Mouse (Mus musculus): ENCODE measurements at regions not wholly inside any gene's neighbourhood (a gene's known extent, or its start where the extent isn't known, plus 50 kb on each side); places are given as distances from the start of the nearest gene placed in this dataset.

GRCm38 (mm10) chr3:131698070-131698750 is 133.6 kb downstream of the Papss1 start:
- H3K27me3 ChIP-seq (replicated peaks; ENCODE audit: control insufficient read depth, insufficient read depth, low read length) = no peaks in the 10 kb centered on the region
- 76% methylated on average over 3 of the region's 3 CpGs for WGBS
- H3K36me3 ChIP-seq (ENCODE audit: control insufficient read depth, insufficient read depth, low read length) = no peaks in the 10 kb centered on the region
- no peak overlapping the region for H3K9ac ChIP-seq (ENCODE audit: low read depth, low read length)
- no peaks in the 10 kb centered on the region for H3K4me1 ChIP-seq (ENCODE audit: control insufficient read depth, insufficient read depth, low read length)
- H3K4me3 ChIP-seq (ENCODE audit: low read length) = no peak overlapping the region
- no peak for ATAC-seq
- no peaks in the 10 kb centered on the region for H3K9me3 ChIP-seq (ENCODE audit: control insufficient read depth, low read length)
- H3K4me2 ChIP-seq (ENCODE audit: low read depth, low read length) = no peak overlapping the region
- no peak overlapping the region for H3K27ac ChIP-seq (ENCODE audit: low read length)

GRCm38 (mm10) chr3:131703134-131703533 is 138.6 kb downstream of the Papss1 start:
- no peaks in the 10 kb centered on the region for H3K36me3 ChIP-seq (ENCODE audit: control insufficient read depth, insufficient read depth, low read length)
- H3K4me2 ChIP-seq (ENCODE audit: low read depth, low read length) = no peak overlapping the region
- no peak overlapping the region for H3K4me3 ChIP-seq (ENCODE audit: low read length)
- no peak overlapping the region for H3K27ac ChIP-seq (ENCODE audit: low read length)
- no peak for ATAC-seq
- no peaks in the 10 kb centered on the region for H3K27me3 ChIP-seq (replicated peaks; ENCODE audit: control insufficient read depth, insufficient read depth, low read length)
- H3K9ac ChIP-seq (ENCODE audit: low read depth, low read length) = no peak overlapping the region
- no peaks in the 10 kb centered on the region for H3K4me1 ChIP-seq (ENCODE audit: control insufficient read depth, insufficient read depth, low read length)
- no peaks in the 10 kb centered on the region for H3K9me3 ChIP-seq (ENCODE audit: control insufficient read depth, low read length)

GRCm38 (mm10) chr3:131713532-131713931 is 149.0 kb downstream of the Papss1 start:
- H3K9ac ChIP-seq (ENCODE audit: low read depth, low read length) = no peak overlapping the region
- WGBS = 84% methylated on average over 8 of the region's 8 CpGs
- no peaks in the 10 kb centered on the region for H3K4me1 ChIP-seq (ENCODE audit: control insufficient read depth, insufficient read depth, low read length)
- no peak overlapping the region for H3K4me2 ChIP-seq (ENCODE audit: low read depth, low read length)
- no peak for ATAC-seq
- H3K27ac ChIP-seq (ENCODE audit: low read length) = no peak overlapping the region
- no peaks in the 10 kb centered on the region for H3K27me3 ChIP-seq (replicated peaks; ENCODE audit: control insufficient read depth, insufficient read depth, low read length)
- no peak overlapping the region for H3K4me3 ChIP-seq (ENCODE audit: low read length)
- H3K9me3 ChIP-seq (ENCODE audit: control insufficient read depth, low read length) = no peaks in the 10 kb centered on the region
- H3K36me3 ChIP-seq (ENCODE audit: control insufficient read depth, insufficient read depth, low read length) = no peaks in the 10 kb centered on the region

GRCm38 (mm10) chr3:131718761-131719160 is 154.2 kb downstream of the Papss1 start:
- 70% methylated on average over 8 of the region's 8 CpGs for WGBS
- Histone ChIP-seq H3K4me2 (ENCODE audit: low read depth, low read length) (no peak overlapping the region), H3K4me3 (ENCODE audit: low read length) (no peak overlapping the region), H3K4me1 (ENCODE audit: control insufficient read depth, insufficient read depth, low read length) (no peaks in the 10 kb centered on the region), H3K36me3 (ENCODE audit: control insufficient read depth, insufficient read depth, low read length) (no peaks in the 10 kb centered on the region), H3K27me3 (replicated peaks; ENCODE audit: control insufficient read depth, insufficient read depth, low read length) (no peaks in the 10 kb centered on the region), H3K9me3 (ENCODE audit: control insufficient read depth, low read length) (no peaks in the 10 kb centered on the region), H3K27ac (ENCODE audit: low read length) (no peak overlapping the region), H3K9ac (ENCODE audit: low read depth, low read length) (no peak overlapping the region)
- ATAC-seq = no peak

- Histone ChIP-seq H3K27me3 (replicated peaks; ENCODE audit: control insufficient read depth, insufficient read depth, low read length) (no peaks in the 10 kb centered on the region), H3K4me3 (ENCODE audit: low read length) (no peak overlapping the region), H3K9me3 (ENCODE audit: control insufficient read depth, low read length) (no peaks in the 10 kb centered on the region), H3K27ac (ENCODE audit: low read length) (no peak overlapping the region), H3K36me3 (ENCODE audit: control insufficient read depth, insufficient read depth, low read length) (no peaks in the 10 kb centered on the region), H3K4me2 (ENCODE audit: low read depth, low read length) (no peak overlapping the region), H3K9ac (ENCODE audit: low read depth, low read length) (no peak overlapping the region), H3K4me1 (ENCODE audit: control insufficient read depth, insufficient read depth, low read length) (no peaks in the 10 kb centered on the region)
- 82% methylated on average over 3 of the region's 3 CpGs for WGBS
- no peak for ATAC-seq
Observed at GRCm38 (mm10) chr3:131728618-131729017, 164.1 kb downstream of the Papss1 start.

- WGBS = 71% methylated on average over 6 of the region's 6 CpGs
- no peaks in the 10 kb centered on the region for H3K27me3 ChIP-seq (replicated peaks; ENCODE audit: control insufficient read depth, insufficient read depth, low read length)
- no peaks in the 10 kb centered on the region for H3K9me3 ChIP-seq (ENCODE audit: control insufficient read depth, low read length)
Observed at GRCm38 (mm10) chr3:131734226-131734625, 169.7 kb downstream of the Papss1 start.

GRCm38 (mm10) chr3:131737461-131737860 is 172.9 kb downstream of the Papss1 start:
- peak; percentile 53; the same call in 1 of the 2 replicates for ATAC-seq

More at GRCm38 (mm10) chr3:131734226-131734625, 169.7 kb downstream of the Papss1 start:
- Histone ChIP-seq H3K36me3 (ENCODE audit: control insufficient read depth, insufficient read depth, low read length) (no peaks in the 10 kb centered on the region), H3K27ac (ENCODE audit: low read length) (no peak overlapping the region), H3K9ac (ENCODE audit: low read depth, low read length) (no peak overlapping the region), H3K4me3 (ENCODE audit: low read length) (no peak overlapping the region), H3K4me1 (ENCODE audit: control insufficient read depth, insufficient read depth, low read length) (no peaks in the 10 kb centered on the region), H3K4me2 (ENCODE audit: low read depth, low read length) (no peak overlapping the region)
- no peak for ATAC-seq

GRCm38 (mm10) chr3:131737953-131738598 is 173.5 kb downstream of the Papss1 start:
- no peaks in the 10 kb centered on the region for H3K27me3 ChIP-seq (replicated peaks; ENCODE audit: control insufficient read depth, insufficient read depth, low read length)
- H3K9ac ChIP-seq (ENCODE audit: low read depth, low read length) = no peak overlapping the region
- H3K4me1 ChIP-seq (ENCODE audit: control insufficient read depth, insufficient read depth, low read length) = no peaks in the 10 kb centered on the region
- H3K4me3 ChIP-seq (ENCODE audit: low read length) = no peak overlapping the region
- no peaks in the 10 kb centered on the region for H3K9me3 ChIP-seq (ENCODE audit: control insufficient read depth, low read length)
- no peaks in the 10 kb centered on the region for H3K36me3 ChIP-seq (ENCODE audit: control insufficient read depth, insufficient read depth, low read length)
- 53% methylated on average over 17 of the region's 17 CpGs for WGBS
- peak; percentile 33; the same call in 1 of the 2 replicates for ATAC-seq
- no peak overlapping the region for H3K4me2 ChIP-seq (ENCODE audit: low read depth, low read length)
- H3K27ac ChIP-seq (ENCODE audit: low read length) = no peak overlapping the region

More at GRCm38 (mm10) chr3:131737461-131737860, 172.9 kb downstream of the Papss1 start:
- no peak overlapping the region for H3K9ac ChIP-seq (ENCODE audit: low read depth, low read length)
- H3K9me3 ChIP-seq (ENCODE audit: control insufficient read depth, low read length) = no peaks in the 10 kb centered on the region
- H3K4me3 ChIP-seq (ENCODE audit: low read length) = no peak overlapping the region
- no peaks in the 10 kb centered on the region for H3K4me1 ChIP-seq (ENCODE audit: control insufficient read depth, insufficient read depth, low read length)
- H3K36me3 ChIP-seq (ENCODE audit: control insufficient read depth, insufficient read depth, low read length) = no peaks in the 10 kb centered on the region
- no peaks in the 10 kb centered on the region for H3K27me3 ChIP-seq (replicated peaks; ENCODE audit: control insufficient read depth, insufficient read depth, low read length)
- no peak overlapping the region for H3K27ac ChIP-seq (ENCODE audit: low read length)
- WGBS = 43% methylated on average over 6 of the region's 6 CpGs
- no peak overlapping the region for H3K4me2 ChIP-seq (ENCODE audit: low read depth, low read length)

GRCm38 (mm10) chr3:131755537-131755936 is 191.0 kb downstream of the Papss1 start:
- WGBS = 28% methylated on average over 2 of the region's 2 CpGs
- Histone ChIP-seq H3K36me3 (ENCODE audit: control insufficient read depth, insufficient read depth, low read length) (no peaks in the 10 kb centered on the region), H3K9me3 (ENCODE audit: control insufficient read depth, low read length) (peaks cover 4% of the 10 kb centered on the region; the same call in 1 of the 2 replicates), H3K4me3 (ENCODE audit: low read length) (no peak overlapping the region), H3K4me2 (ENCODE audit: low read depth, low read length) (no peak overlapping the region), H3K4me1 (ENCODE audit: control insufficient read depth, insufficient read depth, low read length) (no peaks in the 10 kb centered on the region), H3K27me3 (replicated peaks; ENCODE audit: control insufficient read depth, insufficient read depth, low read length) (no peaks in the 10 kb centered on the region), H3K27ac (ENCODE audit: low read length) (no peak overlapping the region), H3K9ac (ENCODE audit: low read depth, low read length) (no peak overlapping the region)
- ATAC-seq = no peak

Data from intestine, embryonic 16.5 days (tissue).